Mouse (Mus musculus) cortical plate, adult 2 months (tissue): Measurements from ENCODE around the gene Zscan22.

Experiments used
- CTCF ChIP-seq: fragments of 200-500 bp; IDR thresholded peaks from 2 replicates; pipeline ENCODE4 v1.5.1; 2011; ENCODE audit warnings: mild to moderate bottlenecking, control low read depth, low read length; ENCODE audit not compliant: insufficient read depth; ENCODE audit errors: extremely low read depth
- POLR2A ChIP-seq: fragments of 200-500 bp; IDR thresholded peaks from 2 replicates; pipeline ENCODE4 v1.6.1; 2011; ENCODE audit warnings: mild to moderate bottlenecking, low read length, control low read depth; ENCODE audit not compliant: insufficient read depth; ENCODE audit errors: extremely low read depth

- TF ChIP-seq POLR2A (no peak), CTCF (no peak)
Observed at GRCm38 (mm10) chr7:12922729-12923128, 25.1 kb downstream of the Zscan22 start.
